Mouse (Mus musculus): ENCODE measurements around the gene Mat1a. TPM values are rescaled to one million over a fixed set of nuclear protein-coding genes. Genes with fewer than 3 reads are reported as not detected.

The Mat1a gene
- polyA plus RNA-seq, 1 experiment from 2014 or later: not detected

DNA sequence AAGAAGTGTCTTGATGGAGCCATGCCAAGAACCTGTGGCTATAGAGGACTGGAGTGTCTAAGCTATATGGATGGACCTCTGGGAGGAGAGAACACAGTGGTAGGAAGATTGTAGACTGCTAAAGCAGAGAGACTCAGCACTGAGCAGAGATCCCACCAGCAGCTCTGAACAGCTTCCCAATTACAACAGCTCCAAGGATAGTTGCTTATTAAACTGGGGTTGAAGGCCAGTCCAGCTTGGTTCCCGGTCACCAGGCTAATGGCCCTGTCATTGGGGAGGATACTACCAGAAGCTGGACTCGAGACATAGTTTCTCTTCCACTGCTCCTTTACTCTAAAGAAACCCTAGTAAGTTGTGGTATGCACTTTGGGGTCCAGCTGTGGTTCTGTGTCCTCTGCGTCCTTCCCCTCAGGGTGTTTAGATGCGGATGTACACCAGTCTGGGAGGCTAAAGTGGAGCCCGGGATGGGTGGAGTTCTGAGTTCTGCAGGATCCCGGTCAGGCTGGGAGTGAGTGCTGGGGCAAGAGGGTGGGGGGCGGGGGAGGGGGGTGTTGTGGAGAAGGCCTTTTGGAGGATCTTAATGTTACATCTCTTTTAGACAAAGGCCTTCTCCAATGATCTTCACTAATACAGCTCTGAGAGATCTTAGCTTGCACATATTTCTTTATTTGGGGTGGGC, 46.5 kb downstream of the Mat1a start, which contains the start of gene Mbl1:
Gene Mbl1, plus strand, starts transcription at position 239 of the 679 bp plus-strand sequence.
- no peak for DNase-seq (ENCODE audit: extremely low spot score, low spot score)

GRCm38 (mm10) chr14:41160076-41160475, 55.2 kb downstream of the Mat1a start:
- 91% methylated on average over 4 of the region's 4 CpGs for WGBS
- H3K27ac ChIP-seq: no peak overlapping the region

More for the DNA sequence above, 46.5 kb downstream of the Mat1a start, which contains the start of gene Mbl1:
- Histone ChIP-seq H3K4me1 (no peaks in the 10 kb centered on the region), H3K9me3 (no peaks in the 10 kb centered on the region), H3K27ac (no peak within 1 kb of the TSS), H3K4me3 (no peak within 1 kb of the TSS), H3K36me3 (replicated peaks) (no peaks in the 10 kb centered on the region), H3K27me3 (ENCODE audit: poor library complexity, severe bottlenecking) (no peaks in the 10 kb centered on the region)
- WGBS: 90% methylated on average over 7 of the region's 7 CpGs

DNA sequence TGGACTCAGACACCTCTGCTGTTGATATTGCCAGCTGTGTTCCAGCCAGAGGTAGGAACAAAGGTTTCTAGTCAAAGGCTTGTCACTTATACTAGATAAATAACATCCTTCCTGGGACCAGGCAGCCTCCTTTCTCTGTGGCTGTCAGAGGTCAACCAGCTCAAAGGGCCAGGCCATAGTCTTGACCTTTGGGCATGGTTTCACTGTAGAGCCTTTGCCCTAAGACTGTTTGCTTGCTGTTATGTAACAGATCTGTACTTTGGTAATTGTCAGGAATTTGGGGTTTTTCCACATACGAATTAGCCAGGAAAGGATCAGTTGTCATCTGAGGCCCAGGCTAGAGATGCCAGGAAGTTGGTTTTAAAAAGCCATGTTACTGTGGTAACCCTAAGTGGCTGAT, 55.9 kb downstream of the Mat1a start:
- H3K9me3 ChIP-seq: no peaks in the 10 kb centered on the region
- no peak for DNase-seq (ENCODE audit: extremely low spot score, low spot score)
- H3K27ac ChIP-seq: no peak overlapping the region
- H3K4me3 ChIP-seq: no peak overlapping the region
- H3K27me3 ChIP-seq (ENCODE audit: poor library complexity, severe bottlenecking): no peaks in the 10 kb centered on the region
- WGBS: 47% methylated on average over 1 of the region's 1 CpGs
- no peaks in the 10 kb centered on the region for H3K36me3 ChIP-seq (replicated peaks)
- H3K4me1 ChIP-seq: peaks cover 6% of the 10 kb centered on the region

More at GRCm38 (mm10) chr14:41160076-41160475, 55.2 kb downstream of the Mat1a start:
- no peak overlapping the region for H3K4me3 ChIP-seq
- no peaks in the 10 kb centered on the region for H3K9me3 ChIP-seq
- DNase-seq (ENCODE audit: extremely low spot score, low spot score): no peak
- no peaks in the 10 kb centered on the region for H3K36me3 ChIP-seq (replicated peaks)
- no peaks in the 10 kb centered on the region for H3K27me3 ChIP-seq (ENCODE audit: poor library complexity, severe bottlenecking)
- peaks cover 6% of the 10 kb centered on the region for H3K4me1 ChIP-seq

DNA sequence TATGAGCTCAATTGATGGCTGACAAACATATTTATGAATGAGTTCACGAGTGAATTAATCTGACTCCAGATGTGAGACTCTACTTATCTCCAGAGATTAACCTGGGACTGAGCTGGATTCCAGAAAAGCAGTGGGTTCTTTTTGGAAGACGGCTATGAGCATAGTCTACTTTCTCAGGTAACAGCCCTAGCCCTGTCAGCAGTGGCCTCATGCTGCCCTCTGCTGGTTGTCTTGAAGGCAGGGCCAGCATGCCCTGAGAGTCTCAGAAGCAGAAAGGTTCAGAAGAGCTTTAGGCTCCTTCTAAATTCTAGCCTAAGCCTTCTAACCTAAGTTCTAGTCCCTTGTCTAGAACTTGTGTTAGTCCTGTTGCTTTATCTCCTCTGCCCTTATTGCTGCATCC, 57.8 kb downstream of the Mat1a start:
- WGBS: 31% methylated on average over 2 of the region's 2 CpGs
- Histone ChIP-seq H3K27ac (no peak overlapping the region), H3K27me3 (ENCODE audit: poor library complexity, severe bottlenecking) (no peaks in the 10 kb centered on the region), H3K9me3 (no peaks in the 10 kb centered on the region), H3K36me3 (replicated peaks) (no peaks in the 10 kb centered on the region), H3K4me3 (no peak overlapping the region), H3K4me1 (peaks cover 6% of the 10 kb centered on the region)
- peak; percentile 21 for DNase-seq (ENCODE audit: extremely low spot score, low spot score)

DNA sequence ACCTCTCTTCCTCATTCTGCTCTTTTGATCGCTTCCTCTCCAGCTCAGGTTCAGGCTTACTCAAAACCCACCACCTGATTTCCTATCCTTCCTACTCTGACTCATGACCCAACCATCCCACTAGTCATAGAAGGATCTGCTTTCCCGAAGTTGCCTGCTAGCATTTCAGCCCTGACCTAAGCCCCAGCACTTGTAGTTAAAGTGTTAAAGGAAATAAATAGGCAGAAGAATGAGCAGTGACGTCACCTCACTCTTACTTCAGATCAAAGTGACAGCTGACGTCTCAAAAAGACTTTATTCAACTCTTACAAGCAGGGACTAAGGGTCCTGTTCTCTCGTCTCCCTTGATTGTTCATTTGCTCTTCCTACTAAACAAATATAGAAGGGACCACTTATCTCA, 62.4 kb downstream of the Mat1a start:
- H3K4me1 ChIP-seq: no peaks in the 10 kb centered on the region
- H3K36me3 ChIP-seq (replicated peaks): no peaks in the 10 kb centered on the region
- 72% methylated on average over 5 of the region's 5 CpGs for WGBS
- no peaks in the 10 kb centered on the region for H3K27me3 ChIP-seq (ENCODE audit: poor library complexity, severe bottlenecking)
- no peak overlapping the region for H3K27ac ChIP-seq
- no peak overlapping the region for H3K4me3 ChIP-seq
- no peak for DNase-seq (ENCODE audit: extremely low spot score, low spot score)
- no peaks in the 10 kb centered on the region for H3K9me3 ChIP-seq

- DNase-seq (ENCODE audit: extremely low spot score, low spot score): no peak
- 91% methylated on average over 1 of the region's 1 CpGs for WGBS
- no peaks in the 10 kb centered on the region for H3K9me3 ChIP-seq
- no peaks in the 10 kb centered on the region for H3K27me3 ChIP-seq (ENCODE audit: poor library complexity, severe bottlenecking)
- no peaks in the 10 kb centered on the region for H3K4me1 ChIP-seq
- H3K4me3 ChIP-seq: no peak overlapping the region
- H3K36me3 ChIP-seq (replicated peaks): no peaks in the 10 kb centered on the region
- H3K27ac ChIP-seq: no peak overlapping the region
These were observed 63.7 kb downstream of the Mat1a start for GRCm38 (mm10) chr14:41168567-41168966.

DNA sequence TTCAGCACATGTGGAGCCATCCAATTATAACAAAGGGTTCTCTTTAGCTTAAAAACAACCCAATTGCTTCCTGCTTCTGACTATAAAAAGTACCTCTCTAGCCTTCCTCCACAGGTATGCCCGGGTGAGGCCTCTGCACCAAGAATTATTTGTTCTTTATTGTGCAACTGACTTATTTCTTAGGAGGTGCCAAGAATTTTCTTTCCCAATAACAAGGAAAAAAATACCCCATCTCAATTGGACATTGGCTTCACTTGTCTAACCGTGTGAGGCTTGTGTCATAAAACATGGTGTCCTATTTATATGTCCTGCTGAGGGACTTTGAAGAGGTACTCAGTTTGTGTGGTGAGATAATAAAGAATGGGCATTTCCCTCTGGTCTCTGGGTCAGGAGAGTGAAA, 65.7 kb downstream of the Mat1a start:
- 85% methylated on average over 2 of the region's 2 CpGs for WGBS
- H3K27ac ChIP-seq: no peak overlapping the region
- no peaks in the 10 kb centered on the region for H3K9me3 ChIP-seq
- no peak overlapping the region for H3K4me3 ChIP-seq
- H3K36me3 ChIP-seq (replicated peaks): no peaks in the 10 kb centered on the region
- DNase-seq (ENCODE audit: extremely low spot score, low spot score): no peak
- no peaks in the 10 kb centered on the region for H3K27me3 ChIP-seq (ENCODE audit: poor library complexity, severe bottlenecking)
- no peaks in the 10 kb centered on the region for H3K4me1 ChIP-seq

Other genes starting within 250 kb of the Mat1a start
- gene Sh2d4b, start 211.8 kb upstream of the Mat1a start, polyA plus RNA-seq (2016; fragmentation: Nextera tagmentation; extraction: Ambion mirVana): 0.32 and 0.55 TPM in 2 replicates
- gene Tspan14, start 138.2 kb upstream of the Mat1a start, polyA plus RNA-seq (2016; fragmentation: Nextera tagmentation; extraction: Ambion mirVana): 89.3 and 93.9 TPM in 2 replicates
- gene Fam213a, start 91.2 kb upstream of the Mat1a start, polyA plus RNA-seq (2016; fragmentation: Nextera tagmentation; extraction: Ambion mirVana): 49.4 and 50.5 TPM in 2 replicates
- gene Dydc2, start 35.8 kb upstream of the Mat1a start, polyA plus RNA-seq (2016; fragmentation: Nextera tagmentation; extraction: Ambion mirVana): 0.36 TPM in 1 of 2 replicates, not detected in the other
- not detected in 2 replicates for gene Dydc1, start 32.1 kb upstream of the Mat1a start, polyA plus RNA-seq (2016; fragmentation: Nextera tagmentation; extraction: Ambion mirVana)
- not detected in 2 replicates for gene Sftpa1, start 26.7 kb downstream of the Mat1a start, polyA plus RNA-seq (2016; fragmentation: Nextera tagmentation; extraction: Ambion mirVana)
- gene Mbl1, start 46.4 kb downstream of the Mat1a start, polyA plus RNA-seq (2016; fragmentation: Nextera tagmentation; extraction: Ambion mirVana): not detected in 2 replicates
- gene Sftpd, start 80.1 kb downstream of the Mat1a start, polyA plus RNA-seq (2016; fragmentation: Nextera tagmentation; extraction: Ambion mirVana): not detected in 2 replicates
- gene Gm2832, start 173.8 kb downstream of the Mat1a start, polyA plus RNA-seq (2016; fragmentation: Nextera tagmentation; extraction: Ambion mirVana): 0.17 TPM in 1 of 2 replicates, not detected in the other
- not detected in 2 replicates for gene Gm5798, start 243.6 kb downstream of the Mat1a start, polyA plus RNA-seq (2016; fragmentation: Nextera tagmentation; extraction: Ambion mirVana)

All from forebrain, embryonic 10.5 days (tissue).